Mouse (Mus musculus) urinary bladder, adult 18-20 months (tissue): ENCODE measurements around the gene Chrd.

Experiments
- DNase-seq, 2 experiments: peaks; one replicate each; pipeline ENCODE4 v3.0.0; 2022; ENCODE audit warnings: low spot score in 2 of 2, mixed read lengths in 2 of 2

Gene Chrd

DNA sequence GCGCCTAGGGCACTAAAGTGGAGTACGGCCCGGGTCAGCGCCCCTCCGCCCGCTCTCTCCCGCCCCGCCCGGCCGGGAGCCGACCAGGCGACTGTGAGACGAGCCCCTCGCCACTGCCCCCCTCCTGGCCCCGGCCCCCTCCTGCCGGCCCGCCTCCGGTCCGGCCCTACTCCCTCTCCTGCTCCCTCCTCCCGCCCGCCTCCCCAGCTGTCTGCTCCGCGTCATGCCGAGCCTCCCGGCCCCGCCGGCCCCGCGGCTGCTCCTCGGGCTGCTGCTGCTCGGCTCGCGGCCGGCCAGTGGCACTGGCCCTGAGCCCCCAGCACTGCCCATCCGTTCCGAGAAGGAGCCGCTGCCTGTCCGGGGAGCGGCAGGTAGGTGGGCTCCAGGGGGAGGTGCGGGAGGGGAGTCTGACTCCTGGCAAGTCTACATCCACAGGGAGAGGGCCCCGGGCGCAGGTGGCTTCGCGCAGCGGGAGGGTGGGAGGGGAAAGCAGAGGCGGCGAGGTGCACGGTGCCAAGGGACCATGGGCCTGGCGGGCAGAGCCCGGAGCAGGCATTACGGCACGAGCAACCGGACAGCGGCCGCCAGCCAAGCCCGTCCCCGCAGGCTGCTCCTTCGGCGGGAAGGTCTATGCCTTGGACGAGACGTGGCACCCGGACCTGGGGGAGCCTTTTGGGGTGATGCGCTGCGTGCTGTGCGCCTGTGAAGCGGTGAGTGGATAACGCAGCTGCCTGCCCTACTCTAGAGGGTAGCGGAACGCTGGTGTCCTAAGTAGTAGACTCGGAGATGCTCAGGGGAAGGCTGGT, at the start of gene Chrd:
Chrd (plus strand) TSS at position 203 of the 806 bp plus-strand sequence.
- DNase-seq: peak; percentile 50 to 62

DNA sequence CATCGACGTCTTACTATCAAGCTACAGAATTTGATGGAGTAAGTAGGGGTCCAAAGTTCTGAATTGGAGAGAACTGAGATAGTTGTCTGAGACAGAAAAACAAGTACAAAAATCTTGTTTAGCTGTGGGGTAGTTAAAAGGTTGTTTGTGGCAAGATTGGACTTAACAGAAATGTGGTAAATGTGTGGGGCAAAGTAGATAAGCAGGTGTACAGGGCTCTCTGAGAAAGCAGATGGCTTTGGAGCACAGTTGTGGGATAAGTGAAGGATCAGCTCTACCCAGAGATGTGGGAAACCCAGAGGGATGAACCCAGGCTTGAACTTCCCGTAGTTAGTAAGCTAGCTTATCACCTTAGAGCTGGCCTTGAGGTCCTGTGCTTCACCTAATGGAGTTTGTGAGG, 42.2 kb upstream of the Chrd start:
- no peak for DNase-seq

DNA sequence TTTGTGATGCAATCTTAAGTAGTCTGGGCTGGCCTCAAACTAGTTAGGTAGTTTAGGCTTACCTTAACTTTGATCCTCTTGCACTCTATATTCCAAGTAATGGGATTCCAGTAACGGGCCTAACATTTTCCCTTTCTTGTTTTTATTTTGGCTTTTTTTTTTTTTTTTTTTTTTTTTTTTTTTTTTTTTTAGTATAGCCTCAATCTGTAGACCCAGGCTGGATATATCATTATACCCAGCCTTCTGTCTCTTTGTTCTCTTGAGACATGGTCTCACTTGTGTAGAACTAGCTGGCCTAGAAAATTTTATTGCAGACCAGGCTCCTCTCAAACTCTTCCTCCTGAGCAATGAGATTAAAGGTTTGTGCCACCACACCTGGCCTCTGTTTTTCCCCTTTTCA, 41.3 kb upstream of the Chrd start:
- DNase-seq: no peak

DNA sequence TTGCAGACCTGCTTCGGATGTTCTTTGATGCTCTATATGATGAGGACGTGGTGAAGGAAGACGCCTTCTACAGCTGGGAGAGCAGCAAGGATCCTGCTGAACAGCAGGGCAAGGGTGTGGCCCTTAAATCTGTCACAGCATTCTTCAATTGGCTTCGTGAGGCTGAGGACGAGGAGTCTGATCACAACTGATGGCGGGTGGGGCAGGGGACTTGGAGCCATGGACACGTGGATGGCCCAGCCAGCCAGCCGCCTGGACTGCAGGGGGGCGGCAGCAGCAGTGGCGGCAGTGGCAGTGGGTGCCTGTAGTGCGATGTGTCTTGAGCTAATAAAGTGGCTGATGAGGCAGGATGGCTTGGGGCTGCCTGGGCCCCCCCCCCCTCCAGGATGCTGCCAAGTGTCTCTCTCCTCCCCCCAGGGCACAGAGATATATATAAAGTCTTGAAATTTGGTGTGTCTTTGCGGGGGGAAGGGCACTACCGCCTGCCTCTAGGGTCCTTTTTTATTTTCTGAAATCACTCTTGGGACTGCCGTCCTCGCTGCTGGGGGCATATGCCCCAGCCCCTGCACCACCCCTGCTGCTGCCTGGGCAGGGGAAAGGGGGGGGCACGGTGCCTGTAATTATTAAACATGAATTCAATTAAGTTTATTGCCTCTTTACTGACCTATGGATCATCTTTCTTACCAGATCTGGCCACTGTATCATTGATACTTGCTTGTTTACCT, 40.5 kb upstream of the Chrd start:
- DNase-seq: no peak

GRCm38 (mm10) chr16:20693111-20693701, 39.7 kb upstream of the Chrd start, which contains the start of gene Fam131a:
Gene Fam131a, plus strand, starts transcription at chr16:20693241.
- DNase-seq: peak; percentile 65 to 77

DNA sequence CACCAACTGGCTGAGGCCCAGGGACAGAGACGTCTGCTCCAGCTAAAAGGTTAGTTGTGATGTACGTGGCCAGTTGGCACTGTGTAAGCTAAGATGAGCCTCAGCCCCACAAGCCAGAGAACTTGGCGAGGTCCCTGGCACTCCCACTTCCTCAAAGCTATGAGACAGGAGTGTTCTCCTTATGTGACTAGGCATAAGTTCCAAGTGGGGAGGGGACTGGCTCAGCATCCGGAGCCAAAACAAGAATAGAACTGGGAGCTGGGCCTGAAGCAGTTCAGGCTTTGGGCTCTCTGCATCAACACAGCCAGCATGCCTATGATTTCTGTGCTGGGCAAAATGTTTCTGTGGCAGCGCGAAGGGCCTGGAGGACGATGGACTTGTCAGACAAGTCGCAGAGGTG, 38.1 kb upstream of the Chrd start:
- no peak for DNase-seq

GRCm38 (mm10) chr16:20695622-20696323, 37.2 kb upstream of the Chrd start:
- peak in 1 of 2 experiments; percentile 67 for DNase-seq

DNA sequence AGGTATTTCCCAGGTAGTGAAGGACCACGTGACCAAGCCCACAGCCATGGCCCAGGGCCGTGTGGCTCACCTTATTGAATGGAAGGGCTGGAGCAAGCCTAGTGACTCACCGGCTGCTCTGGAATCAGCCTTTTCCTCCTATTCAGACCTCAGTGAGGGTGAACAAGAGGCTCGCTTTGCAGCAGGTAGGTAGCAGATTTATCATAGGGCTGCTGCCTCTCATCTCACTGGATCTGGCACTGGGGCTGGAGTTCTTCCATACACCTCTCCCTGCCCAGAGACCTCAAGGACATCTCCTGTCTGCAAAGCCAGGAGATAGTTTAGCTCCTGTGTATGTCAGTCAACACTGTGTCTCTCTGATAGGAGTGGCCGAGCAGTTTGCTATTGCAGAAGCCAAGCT, 33.7 kb upstream of the Chrd start:
- no peak for DNase-seq

DNA sequence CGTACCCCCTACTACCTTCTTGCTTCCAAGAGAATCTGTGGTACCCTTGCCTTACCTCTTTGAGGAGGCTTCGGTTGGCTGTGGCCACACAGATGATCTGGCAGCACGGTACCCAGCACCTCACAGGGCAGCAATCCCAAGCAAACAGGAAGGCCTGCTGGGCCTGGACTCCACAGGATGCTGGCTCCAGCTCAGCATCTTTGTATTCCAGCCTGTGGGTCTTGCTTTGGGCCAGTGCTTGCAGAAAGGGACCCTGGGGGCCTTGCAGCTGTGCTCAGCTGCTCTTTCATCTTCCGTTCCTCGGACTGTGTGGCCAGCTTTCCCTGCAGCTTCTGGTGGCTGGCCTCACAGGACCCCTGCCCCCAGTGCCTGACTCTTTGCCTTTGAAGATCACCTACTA, 32.9 kb upstream of the Chrd start:
- no peak for DNase-seq

- DNase-seq: no peak
Observed at GRCm38 (mm10) chr16:20701316-20701715, 31.6 kb upstream of the Chrd start.

GRCm38 (mm10) chr16:20701729-20702521, 31.0 kb upstream of the Chrd start:
- DNase-seq: no peak

DNA sequence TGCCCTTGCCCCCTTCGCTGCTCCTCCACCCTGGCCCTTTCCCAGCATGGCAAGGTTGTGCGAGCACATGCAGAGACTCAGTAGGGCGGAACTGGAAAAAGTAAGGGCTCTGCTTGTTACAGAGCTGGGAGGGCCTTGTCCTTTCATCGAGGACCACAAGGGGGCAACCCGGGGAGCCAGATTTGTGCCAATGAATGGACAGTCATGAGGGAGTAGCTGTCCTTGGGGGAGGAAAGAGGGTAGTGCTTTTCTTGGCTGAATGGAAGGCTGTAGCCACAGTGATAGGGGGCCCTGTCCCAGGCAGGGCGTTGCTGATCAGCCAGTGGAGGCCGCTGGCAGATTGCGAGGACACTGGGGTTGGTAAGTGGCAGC, 30.4 kb upstream of the Chrd start:
- DNase-seq: no peak

GRCm38 (mm10) chr16:20703071-20703470, 29.9 kb upstream of the Chrd start:
- no peak for DNase-seq

- DNase-seq: no peak
Observed at GRCm38 (mm10) chr16:20703699-20704400, 29.1 kb upstream of the Chrd start.

- no peak for DNase-seq
Observed at GRCm38 (mm10) chr16:20705786-20706185, 27.1 kb upstream of the Chrd start.

DNA sequence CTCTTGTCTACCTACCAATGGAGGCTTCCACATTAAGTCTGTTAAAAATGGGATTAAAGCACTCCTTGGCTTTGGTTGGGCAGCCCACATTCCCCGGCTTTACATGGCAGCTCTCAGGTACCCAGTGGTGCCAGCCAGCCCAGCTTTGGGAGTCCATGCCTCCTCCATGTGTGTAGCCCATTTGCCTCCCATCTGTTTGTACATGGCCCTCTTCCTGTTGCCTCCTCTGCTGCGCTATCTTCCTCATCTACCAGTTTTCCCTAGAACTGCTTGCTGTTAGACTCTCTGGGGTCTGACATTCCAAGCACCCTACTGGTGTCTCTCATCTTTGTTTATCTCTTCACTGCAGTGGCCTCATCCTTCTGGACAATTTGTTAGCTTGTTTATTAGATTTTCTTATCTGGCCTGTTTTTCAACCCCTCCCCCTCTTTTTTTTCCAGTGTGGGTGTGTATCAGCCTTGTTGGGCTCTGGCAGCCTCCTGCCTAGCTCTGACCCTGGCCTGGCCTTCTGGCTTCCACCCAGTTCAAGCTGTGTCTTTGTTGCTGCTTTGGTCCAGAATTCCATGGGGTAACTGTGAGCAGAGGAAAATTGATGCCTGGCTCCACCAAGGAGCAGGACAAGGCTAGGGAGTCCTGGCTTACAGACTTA, 26.4 kb upstream of the Chrd start:
- no peak for DNase-seq

- DNase-seq: no peak
Observed at GRCm38 (mm10) chr16:20708220-20708938, 24.5 kb upstream of the Chrd start.

GRCm38 (mm10) chr16:20708939-20709734, 23.8 kb upstream of the Chrd start:
- DNase-seq: no peak

GRCm38 (mm10) chr16:20710370-20710769, 22.6 kb upstream of the Chrd start:
- DNase-seq: no peak
